Mouse (Mus musculus): ENCODE measurements around the gene Nop58. TPM values are rescaled to one million over a fixed set of nuclear protein-coding genes. Genes with fewer than 3 reads are reported as not detected.
"Not testable (repeated sequence)": the region's sequence is repeated elsewhere in the genome, so short reads cannot be mapped to it uniquely, and the experiment has no call there.

Nop58 gene
- 4.1 and 8.2 TPM in 2 replicates for polyA plus RNA-seq (2012; rRNA removed)

GRCm38 (mm10) chr1:59684819-59685755 lies at the start of gene Nop58:
Gene Nop58 (plus strand): TSS chr1:59684971.
- peak within 1 kb of the TSS; percentile 64 for H3K27ac ChIP-seq (ENCODE audit: insufficient read depth, low read depth, low read length)
- WGBS, result under 1% methylated on average over 49 of the region's 49 CpGs
- peak within 1 kb of the TSS; percentile 90 for H3K4me3 ChIP-seq (ENCODE audit: low read depth, low read length)
- H3K4me1 ChIP-seq (ENCODE audit: control insufficient read depth, insufficient read depth, insufficient read length, low read length), result peaks cover 2% of the 10 kb centered on the region; the same call in 1 of the 2 replicates
- TF ChIP-seq CTCF (IDR thresholded peaks at IDR 0.05; ENCODE audit: extremely low read depth, insufficient read length, insufficient replicate concordance, low read depth, low read length) (no peak), POLR2A (IDR thresholded peaks at IDR 0.05; ENCODE audit: low read depth, low read length) (peak; percentile 75)
- peaks cover 3% of the 10 kb centered on the region for H3K36me3 ChIP-seq (ENCODE audit: control insufficient read depth, insufficient read depth, low read length)
- H3K27me3 ChIP-seq (ENCODE audit: control insufficient read depth, insufficient read depth, low read length), result no peaks in the 10 kb centered on the region

GRCm38 (mm10) chr1:59636349-59636748 lies 48.4 kb upstream of the Nop58 start:
- TF ChIP-seq POLR2A (IDR thresholded peaks at IDR 0.05; ENCODE audit: low read depth, low read length) (no peak), CTCF (IDR thresholded peaks at IDR 0.05; ENCODE audit: extremely low read depth, insufficient read length, insufficient replicate concordance, low read depth, low read length) (no peak)
- H3K27me3 ChIP-seq (ENCODE audit: control insufficient read depth, insufficient read depth, low read length), result no peaks in the 10 kb centered on the region
- 80% methylated on average over 1 of the region's 1 CpGs for WGBS

DNA sequence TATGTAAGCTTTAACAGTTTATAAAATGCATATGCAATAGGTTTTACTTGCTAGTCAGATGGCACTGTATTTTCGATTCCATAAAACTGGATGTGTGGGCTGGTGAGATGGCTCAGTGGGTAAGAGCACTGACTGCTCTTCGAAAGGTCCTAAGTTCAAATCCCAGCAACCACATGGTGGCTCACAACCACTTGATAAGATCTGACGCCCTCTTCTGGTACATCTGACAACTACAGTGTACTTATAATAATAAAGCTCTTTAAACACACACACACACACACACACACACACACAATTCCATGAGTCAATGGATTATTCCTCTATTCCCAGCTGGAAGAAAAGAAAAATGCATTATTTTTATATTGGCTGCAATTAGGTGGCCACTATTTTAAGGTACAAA lies 46.4 kb upstream of the Nop58 start:
- 83% methylated on average over 3 of the region's 3 CpGs for WGBS
- no peak for TF ChIP-seq POLR2A (IDR thresholded peaks at IDR 0.05; ENCODE audit: low read depth, low read length)
- TF ChIP-seq CTCF (IDR thresholded peaks at IDR 0.05; ENCODE audit: extremely low read depth, insufficient read length, insufficient replicate concordance, low read depth, low read length), result no peak
- no peaks in the 10 kb centered on the region for H3K4me1 ChIP-seq (ENCODE audit: control insufficient read depth, insufficient read depth, insufficient read length, low read length)

More at GRCm38 (mm10) chr1:59636349-59636748, 48.4 kb upstream of the Nop58 start:
- Histone ChIP-seq H3K27ac (ENCODE audit: insufficient read depth, low read depth, low read length) (no peak overlapping the region), H3K4me3 (ENCODE audit: low read depth, low read length) (no peak overlapping the region), H3K36me3 (ENCODE audit: control insufficient read depth, insufficient read depth, low read length) (peaks cover 10% of the 10 kb centered on the region), H3K4me1 (ENCODE audit: control insufficient read depth, insufficient read depth, insufficient read length, low read length) (no peaks in the 10 kb centered on the region)

GRCm38 (mm10) chr1:59642488-59642887 lies 42.3 kb upstream of the Nop58 start:
- Histone ChIP-seq H3K36me3 (ENCODE audit: control insufficient read depth, insufficient read depth, low read length) (peaks cover 27% of the 10 kb centered on the region), H3K4me1 (ENCODE audit: control insufficient read depth, insufficient read depth, insufficient read length, low read length) (no peaks in the 10 kb centered on the region), H3K4me3 (ENCODE audit: low read depth, low read length) (no peak overlapping the region), H3K27me3 (ENCODE audit: control insufficient read depth, insufficient read depth, low read length) (no peaks in the 10 kb centered on the region), H3K27ac (ENCODE audit: insufficient read depth, low read depth, low read length) (no peak overlapping the region)
- WGBS, result 37% methylated on average over 1 of the region's 1 CpGs
- TF ChIP-seq CTCF (IDR thresholded peaks at IDR 0.05; ENCODE audit: extremely low read depth, insufficient read length, insufficient replicate concordance, low read depth, low read length) (no peak), POLR2A (IDR thresholded peaks at IDR 0.05; ENCODE audit: low read depth, low read length) (no peak)

More for the DNA sequence above, 46.4 kb upstream of the Nop58 start:
- Histone ChIP-seq H3K4me3 (ENCODE audit: low read depth, low read length) (no peak overlapping the region), H3K27me3 (ENCODE audit: control insufficient read depth, insufficient read depth, low read length) (no peaks in the 10 kb centered on the region), H3K36me3 (ENCODE audit: control insufficient read depth, insufficient read depth, low read length) (peaks cover 17% of the 10 kb centered on the region), H3K27ac (ENCODE audit: insufficient read depth, low read depth, low read length) (no peak overlapping the region)

DNA sequence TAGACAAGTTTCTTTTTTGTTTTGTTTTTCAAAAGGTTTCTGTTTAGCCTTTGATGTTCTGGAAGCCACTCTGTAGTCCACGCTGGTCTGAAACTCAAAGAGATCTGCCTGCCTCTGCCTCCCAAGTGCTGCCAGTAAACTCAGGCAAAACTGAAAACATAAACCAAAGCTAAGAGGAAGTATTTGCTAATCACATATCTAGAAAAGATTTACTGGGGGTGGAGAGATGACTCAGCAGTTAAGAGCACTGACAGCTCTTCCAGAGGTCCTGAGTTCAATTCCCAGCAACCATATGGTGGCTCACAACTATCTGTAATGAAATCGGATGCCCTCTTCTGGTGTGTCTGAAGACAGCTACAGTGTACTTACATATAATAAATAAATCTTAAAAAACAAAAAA lies 38.3 kb upstream of the Nop58 start:
- H3K4me1 ChIP-seq (ENCODE audit: control insufficient read depth, insufficient read depth, insufficient read length, low read length); H3K27me3 ChIP-seq (ENCODE audit: control insufficient read depth, insufficient read depth, low read length); H3K4me3 ChIP-seq (ENCODE audit: low read depth, low read length); H3K27ac ChIP-seq (ENCODE audit: insufficient read depth, low read depth, low read length): not testable (repeated sequence)
- WGBS, result 91% methylated on average over 2 of the region's 2 CpGs
- peaks cover 27% of the 10 kb centered on the region for H3K36me3 ChIP-seq (ENCODE audit: control insufficient read depth, insufficient read depth, low read length)

- Histone ChIP-seq H3K4me3 (ENCODE audit: low read depth, low read length) (no peak overlapping the region), H3K36me3 (ENCODE audit: control insufficient read depth, insufficient read depth, low read length) (peaks cover 29% of the 10 kb centered on the region), H3K4me1 (ENCODE audit: control insufficient read depth, insufficient read depth, insufficient read length, low read length) (no peaks in the 10 kb centered on the region), H3K27me3 (ENCODE audit: control insufficient read depth, insufficient read depth, low read length) (no peaks in the 10 kb centered on the region), H3K27ac (ENCODE audit: insufficient read depth, low read depth, low read length) (no peak overlapping the region)
- TF ChIP-seq CTCF (IDR thresholded peaks at IDR 0.05; ENCODE audit: extremely low read depth, insufficient read length, insufficient replicate concordance, low read depth, low read length) (no peak), POLR2A (IDR thresholded peaks at IDR 0.05; ENCODE audit: low read depth, low read length) (no peak)
- WGBS, result 89% methylated on average over 3 of the region's 3 CpGs
Measured at GRCm38 (mm10) chr1:59651201-59651819, 33.5 kb upstream of the Nop58 start.

DNA sequence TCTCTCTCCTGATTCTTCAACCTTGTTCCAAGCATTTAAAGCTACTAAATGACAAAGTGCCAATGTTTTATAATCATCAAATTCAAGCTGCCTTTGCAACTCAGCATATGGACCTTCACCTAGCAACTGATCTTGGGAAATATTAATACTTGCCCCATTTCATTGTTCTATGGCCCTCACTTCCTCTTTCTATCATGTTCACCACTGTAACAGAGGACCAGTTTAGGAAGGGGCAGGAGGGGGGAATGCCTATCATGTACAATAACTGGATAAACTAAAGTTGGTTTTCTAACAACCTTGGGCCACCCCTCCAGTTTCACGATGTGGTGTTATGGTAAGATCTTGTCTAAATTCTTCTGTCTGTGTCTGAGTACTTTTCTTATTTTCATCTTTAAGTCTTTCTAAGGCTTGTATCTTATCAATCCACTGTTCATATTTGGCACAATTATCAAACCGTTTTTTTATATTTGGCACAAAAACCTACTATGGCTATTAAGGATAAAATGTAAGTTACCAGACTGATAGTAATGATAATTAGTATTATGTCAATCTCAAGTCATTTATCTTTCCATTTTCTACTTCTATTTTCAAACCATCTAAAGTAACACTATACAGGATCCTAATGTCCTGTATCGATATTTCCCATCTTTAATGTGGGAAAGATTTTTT lies 31.4 kb upstream of the Nop58 start:
- WGBS, result 89% methylated on average over 3 of the region's 3 CpGs
- no peak for TF ChIP-seq CTCF (IDR thresholded peaks at IDR 0.05; ENCODE audit: extremely low read depth, insufficient read length, insufficient replicate concordance, low read depth, low read length)
- no peak for TF ChIP-seq POLR2A (IDR thresholded peaks at IDR 0.05; ENCODE audit: low read depth, low read length)
- Histone ChIP-seq H3K27me3 (ENCODE audit: control insufficient read depth, insufficient read depth, low read length) (no peaks in the 10 kb centered on the region), H3K4me1 (ENCODE audit: control insufficient read depth, insufficient read depth, insufficient read length, low read length) (0 out of 2 replicates have a peak, but pooled peaks cover 3% of the 10 kb centered on the region), H3K27ac (ENCODE audit: insufficient read depth, low read depth, low read length) (no peak overlapping the region), H3K4me3 (ENCODE audit: low read depth, low read length) (no peak overlapping the region), H3K36me3 (ENCODE audit: control insufficient read depth, insufficient read depth, low read length) (peaks cover 22% of the 10 kb centered on the region)
